Mouse (Mus musculus) thymus, adult 2 months (tissue): ENCODE measurements around the gene Cd99l2.

Source experiments
- CTCF ChIP-seq: fragments of 200-500 bp; IDR thresholded peaks from 2 replicates; pipeline ENCODE4 v1.5.1; 2012; ENCODE audit warnings: mild to moderate bottlenecking, control low read depth, low read length, moderate library complexity, borderline replicate concordance; ENCODE audit not compliant: control insufficient read depth, poor library complexity, insufficient read depth; ENCODE audit errors: extremely low read depth
- POLR2A ChIP-seq: fragments of 200-500 bp; IDR thresholded peaks from 2 replicates; pipeline ENCODE4 v1.6.1; 2012; ENCODE audit warnings: mild to moderate bottlenecking, low read length, control low read depth, moderate library complexity; ENCODE audit not compliant: control insufficient read depth, poor library complexity, insufficient read depth; ENCODE audit errors: extremely low read depth

- TF ChIP-seq CTCF (no peak), POLR2A (no peak)
Observed at GRCm38 (mm10) chrX:71474296-71474956, 18.2 kb downstream of the Cd99l2 start.
